Mouse (Mus musculus) MN1 (cell line): Measurements from ENCODE around the gene Rnf4.

Experiments used
- DNase-seq: peaks from one replicate; pipeline ENCODE4 v3.0.0-alpha.2; 2016; ENCODE audit warnings: low spot score

Gene Rnf4

DNA sequence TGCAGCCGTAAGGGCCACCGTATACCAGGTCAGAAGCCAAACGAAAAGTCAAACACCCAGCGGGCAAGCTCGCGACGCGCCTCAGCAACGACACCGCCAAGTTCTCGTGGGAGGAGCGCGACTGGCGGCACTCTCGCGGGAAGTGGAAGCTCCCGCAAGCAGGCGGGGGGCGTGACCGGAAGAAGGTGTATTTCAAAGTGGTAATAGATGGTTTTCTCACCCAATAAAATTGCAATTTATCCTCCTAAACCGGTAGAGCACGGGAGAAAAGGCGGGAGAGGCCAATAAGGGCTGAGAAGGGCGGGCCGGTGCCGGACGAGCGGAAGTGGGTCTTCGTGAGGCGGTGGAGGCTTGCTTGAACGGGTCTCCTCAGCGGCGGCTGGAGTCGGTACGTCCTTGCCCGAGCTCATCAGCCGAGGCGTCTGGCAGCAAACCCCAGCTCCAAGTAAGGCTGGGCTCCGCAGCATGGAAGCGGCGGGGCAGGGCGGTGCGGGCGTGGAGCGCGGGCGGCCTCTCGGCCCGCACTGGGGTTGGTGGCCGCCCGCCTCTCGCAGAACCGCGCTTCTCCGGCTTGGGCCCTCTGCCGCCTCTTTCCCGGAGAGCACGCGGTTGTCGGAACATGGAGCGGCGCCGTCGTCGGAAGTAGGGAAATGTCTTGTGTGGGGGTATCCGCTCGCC, at the start of gene Rnf4:
Gene Rnf4, plus strand, starts transcription at position 193 of the 678 bp plus-strand sequence.
- peak; percentile 100 for DNase-seq

DNA sequence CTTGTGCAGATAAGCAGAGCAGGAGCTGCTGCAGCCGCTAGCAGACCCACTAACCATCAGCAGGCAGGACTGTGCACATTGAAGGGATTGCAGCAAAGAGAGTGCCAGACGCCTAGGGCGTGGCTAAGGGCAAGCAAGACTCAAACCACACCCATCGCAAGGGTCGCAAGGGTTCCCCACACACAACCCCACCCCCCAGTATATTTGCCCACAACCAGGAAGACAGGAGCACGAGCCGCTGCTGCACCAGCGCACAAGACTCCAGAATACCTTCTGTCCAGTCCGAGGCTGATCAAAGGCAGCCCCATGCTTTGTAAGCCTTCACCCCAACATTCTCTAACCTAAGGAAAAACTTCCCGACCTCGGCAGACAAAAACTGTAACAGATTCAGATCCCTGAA, 49.6 kb upstream of the Rnf4 start:
- DNase-seq, result no peak

DNA sequence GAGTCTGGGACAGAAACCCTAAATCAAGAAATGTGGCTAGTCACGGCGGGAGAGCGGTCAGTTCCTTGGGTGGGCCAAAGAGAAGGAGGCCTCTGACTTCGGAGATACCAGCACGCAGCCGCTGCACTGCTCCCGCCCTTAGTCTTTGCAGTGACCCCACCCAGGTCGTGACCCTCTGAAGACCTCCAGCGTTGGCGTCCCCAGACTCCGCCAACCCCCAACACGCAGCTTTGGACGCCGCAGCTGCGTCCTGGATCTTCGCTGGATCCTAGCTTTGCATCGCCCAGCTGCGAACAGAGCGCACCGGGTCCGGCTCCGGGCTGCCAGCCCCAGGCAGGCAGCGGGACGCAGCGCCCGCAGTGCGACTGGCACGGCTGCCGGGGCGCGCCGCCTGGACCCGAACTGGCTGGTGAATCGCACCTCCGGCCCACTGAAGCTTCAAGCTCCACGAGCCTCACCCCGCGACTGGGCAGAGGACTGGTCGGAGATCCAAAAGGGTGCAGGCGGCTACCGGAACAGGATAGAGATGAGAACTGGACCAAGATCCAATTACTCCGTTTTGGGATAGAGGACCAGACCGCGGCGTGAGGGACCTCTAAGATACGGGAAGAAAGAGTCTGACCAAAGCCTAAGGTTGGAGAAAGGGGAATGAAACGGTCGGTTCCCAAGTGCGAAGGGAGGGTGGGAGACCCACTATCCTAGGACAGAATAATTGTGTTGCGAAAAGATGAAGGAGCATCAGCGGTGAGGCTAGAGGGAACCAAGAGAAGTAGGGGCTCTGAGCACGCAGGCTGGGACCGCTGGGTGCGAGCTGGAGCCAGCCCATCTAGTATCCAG, 48.9 kb upstream of the Rnf4 start:
- peak; percentile 33 for DNase-seq

DNA sequence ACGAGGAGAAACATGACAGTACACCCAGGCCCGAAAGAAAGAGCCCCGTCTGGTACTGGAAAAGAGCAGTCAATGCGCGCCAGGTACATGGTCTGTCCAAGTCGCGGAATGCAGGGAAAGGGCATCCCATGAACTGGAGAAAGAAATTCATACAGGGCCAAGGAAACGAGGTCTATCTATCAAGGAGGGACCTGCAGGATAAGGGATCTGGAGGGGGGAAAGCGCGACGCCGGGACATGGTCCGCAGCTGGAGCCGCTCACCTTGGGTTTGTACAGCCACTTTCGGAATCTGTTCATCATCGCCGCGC, 48.3 kb upstream of the Rnf4 start:
- DNase-seq, result no peak

DNA sequence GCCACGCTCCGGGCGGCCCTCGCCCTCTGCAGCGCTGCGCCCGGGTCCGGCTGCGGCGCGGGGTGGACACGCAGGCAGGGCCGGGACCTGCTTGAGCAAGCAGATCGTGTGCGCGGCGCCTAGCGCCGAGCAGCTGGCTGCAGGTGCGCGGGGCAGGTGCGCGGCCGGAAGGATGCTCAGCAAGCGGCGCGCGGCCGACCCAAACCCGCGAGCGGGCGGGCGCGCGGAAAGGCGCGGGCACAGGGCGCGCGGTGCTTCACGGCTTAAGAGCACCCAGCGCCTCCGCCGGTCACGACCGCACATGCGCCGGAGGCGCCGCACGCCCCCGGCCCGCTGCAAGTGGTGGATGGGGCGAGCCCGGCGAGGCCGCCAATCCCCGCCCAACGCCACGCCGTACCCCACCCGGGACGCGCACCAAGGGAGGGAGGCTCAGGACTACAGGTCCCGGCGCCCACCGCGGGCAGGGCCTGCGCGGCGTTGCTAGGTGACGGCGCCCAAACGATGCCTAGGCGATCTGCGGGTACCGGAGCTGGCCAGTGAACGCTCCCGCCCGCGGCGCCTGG, 47.9 kb upstream of the Rnf4 start, which contains the start of the genes Zfyve28 and Cfap99:
Gene Zfyve28, minus strand, starts transcription at position 296 of the 563 bp plus-strand sequence.
Gene Cfap99, plus strand, starts transcription at position 447 of the 563 bp plus-strand sequence.
- peak; percentile 90 for DNase-seq

DNA sequence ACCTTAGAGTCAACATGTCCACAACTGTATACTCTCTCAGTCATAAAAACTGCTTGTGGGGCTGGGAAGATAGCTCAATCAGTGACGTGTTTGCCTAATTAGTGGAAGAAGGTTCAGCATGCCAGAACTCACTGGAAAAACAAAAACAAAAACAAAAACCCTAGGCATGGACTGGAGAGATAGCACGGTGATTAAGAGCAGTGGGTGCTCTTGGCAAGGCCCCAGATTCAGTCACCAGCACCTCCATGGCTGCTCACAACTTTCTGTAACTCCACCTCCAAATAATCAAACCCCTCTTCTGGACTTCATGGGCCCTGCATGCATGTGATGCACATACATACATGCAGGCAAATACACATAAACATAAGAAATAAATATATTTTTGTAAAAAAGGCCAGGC, 46.8 kb upstream of the Rnf4 start:
- no peak for DNase-seq

DNA sequence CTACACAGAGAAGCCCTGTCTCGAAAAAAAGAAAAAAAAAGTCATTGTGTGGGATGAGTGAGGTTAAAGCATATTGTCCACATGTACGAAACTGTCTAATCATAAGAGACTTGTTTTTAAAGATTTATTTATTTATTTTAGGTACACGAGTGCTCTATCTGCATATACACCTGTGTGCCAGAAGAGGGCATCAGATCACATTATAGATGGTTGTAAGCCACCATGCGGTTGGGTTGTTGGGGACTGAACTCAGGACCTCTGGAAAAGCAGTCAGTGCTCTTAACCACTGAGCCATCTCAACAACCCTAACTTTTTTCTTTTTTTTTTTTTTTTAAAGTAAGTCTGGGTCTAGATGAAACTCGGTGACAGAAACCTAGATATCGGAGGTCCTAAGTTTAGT, 42.7 kb upstream of the Rnf4 start:
- DNase-seq, result no peak

DNA sequence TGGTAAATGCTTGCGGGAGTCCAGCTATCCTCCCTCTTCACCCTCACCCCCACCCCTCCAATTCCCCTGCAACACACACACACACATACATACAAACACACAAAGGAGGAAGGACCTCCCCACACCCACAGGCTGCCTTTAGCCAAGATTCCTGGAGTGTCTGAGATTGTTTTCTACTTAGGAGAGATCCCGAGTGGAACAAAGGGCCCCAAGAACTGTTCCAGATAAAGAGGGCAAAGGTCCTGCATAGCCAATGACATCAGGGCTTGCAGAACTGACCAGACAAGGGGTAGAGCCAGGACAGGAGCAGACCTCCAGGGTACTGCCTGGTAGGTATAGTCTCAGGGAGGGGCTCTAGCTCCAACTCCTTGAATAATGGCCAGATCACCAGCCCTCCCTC, 41.4 kb upstream of the Rnf4 start:
- DNase-seq, result no peak

DNA sequence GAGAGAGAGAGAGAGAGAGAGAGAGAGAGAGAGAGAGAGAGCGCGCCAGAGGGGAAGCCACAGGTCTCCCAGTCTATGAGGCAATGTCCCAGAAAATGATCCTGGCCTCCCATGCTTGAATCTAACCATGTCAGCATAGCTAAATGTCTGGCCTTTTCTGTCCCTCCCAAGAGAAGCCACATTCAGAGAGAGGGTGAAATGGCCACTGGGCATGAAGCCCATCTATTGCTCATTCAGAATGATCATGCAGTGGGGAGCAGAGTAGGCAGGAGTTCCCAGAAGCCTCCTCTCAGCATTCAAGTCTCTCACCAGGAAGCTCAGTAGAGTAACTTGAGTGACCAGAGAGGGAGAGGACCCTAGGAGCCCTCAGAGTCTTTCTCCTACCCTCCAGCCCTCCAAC, 40.9 kb upstream of the Rnf4 start:
- peak; percentile 19 for DNase-seq

DNA sequence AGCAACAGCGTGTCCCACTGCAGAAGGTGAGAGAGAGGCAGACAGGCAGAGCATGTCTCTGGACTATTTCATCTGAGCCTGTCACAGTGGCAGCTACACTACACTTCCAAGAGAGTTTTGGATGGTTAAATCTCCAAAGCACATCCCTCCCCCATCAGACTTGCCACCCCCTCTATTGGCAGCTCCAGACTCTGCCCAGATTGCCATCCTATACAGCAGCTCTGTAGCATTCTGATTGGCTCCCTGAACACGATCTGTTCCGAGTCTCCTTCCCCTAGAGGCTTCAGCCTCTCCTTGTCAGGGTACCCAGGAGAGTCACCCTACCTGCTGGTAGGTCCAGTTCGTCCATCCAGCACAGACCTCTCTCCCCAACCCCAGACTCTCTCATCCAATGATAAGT, 38.0 kb upstream of the Rnf4 start:
- DNase-seq, result no peak

DNA sequence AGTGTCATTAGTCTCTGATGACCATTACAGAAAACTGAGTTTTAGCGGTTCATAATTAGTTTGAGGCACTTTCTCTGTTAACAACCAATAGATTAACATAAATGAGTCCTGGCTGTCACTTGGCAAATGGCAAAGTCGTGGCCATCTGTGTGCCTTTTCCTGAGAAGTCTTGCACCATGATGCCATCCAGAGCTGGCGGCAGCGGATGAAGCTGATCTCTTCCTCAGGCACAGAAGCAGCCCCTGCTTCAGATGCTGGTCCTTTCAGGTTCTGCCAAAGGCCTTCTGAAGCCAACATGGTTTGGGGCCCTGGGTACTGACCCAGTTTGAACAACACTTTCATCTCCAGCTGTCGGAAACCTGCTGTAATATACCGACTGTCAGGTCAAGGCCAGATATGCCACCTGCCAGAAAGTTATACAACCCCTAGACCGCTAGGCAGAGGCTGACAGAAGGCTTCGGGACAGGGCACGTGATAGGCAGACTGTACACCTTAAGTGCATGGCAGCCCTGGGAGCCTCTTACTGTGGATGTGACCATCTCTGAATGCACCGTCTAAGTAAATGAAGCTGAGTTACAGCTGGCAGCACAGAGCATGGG, 37.1 kb upstream of the Rnf4 start:
- DNase-seq, result no peak

DNA sequence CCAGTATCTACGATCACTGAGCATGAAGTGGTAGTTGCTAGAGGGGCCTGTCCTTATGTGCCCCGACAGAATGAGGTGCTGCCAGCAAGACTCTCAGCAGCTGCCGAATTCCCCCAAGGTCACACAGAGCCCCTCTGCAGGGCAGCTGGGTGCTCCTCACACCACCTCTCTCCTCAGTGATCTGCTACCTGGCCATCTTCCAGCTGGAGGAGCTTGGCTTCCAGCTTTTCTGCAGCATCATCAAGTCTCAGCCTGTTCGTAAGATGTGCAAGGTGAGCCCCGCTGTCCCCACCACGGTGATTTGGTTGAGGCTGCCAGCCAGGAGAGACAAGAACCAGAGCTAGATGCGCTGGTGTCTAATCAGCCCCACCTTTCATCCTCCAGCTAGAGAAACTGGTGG, 33.7 kb upstream of the Rnf4 start:
- no peak for DNase-seq

DNA sequence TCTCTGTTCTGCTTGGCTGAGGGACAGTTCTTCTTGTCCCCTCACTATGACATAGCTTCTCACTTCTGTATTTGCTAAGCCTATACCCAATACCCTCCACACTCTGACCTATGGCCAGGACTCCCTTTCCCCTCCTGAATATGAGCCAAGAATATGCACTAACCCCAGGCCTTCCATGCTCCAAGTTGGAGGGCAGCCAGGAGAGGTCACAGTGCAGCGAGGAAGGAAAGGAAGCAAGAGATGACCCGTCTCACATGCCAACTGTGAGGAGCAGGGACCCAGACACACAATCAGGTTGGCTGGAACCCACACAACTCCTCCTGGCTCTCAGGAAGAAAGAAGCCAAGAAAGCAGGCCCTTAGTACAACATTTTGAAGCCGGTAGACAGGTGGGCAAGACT, 27.1 kb upstream of the Rnf4 start:
- no peak for DNase-seq

DNA sequence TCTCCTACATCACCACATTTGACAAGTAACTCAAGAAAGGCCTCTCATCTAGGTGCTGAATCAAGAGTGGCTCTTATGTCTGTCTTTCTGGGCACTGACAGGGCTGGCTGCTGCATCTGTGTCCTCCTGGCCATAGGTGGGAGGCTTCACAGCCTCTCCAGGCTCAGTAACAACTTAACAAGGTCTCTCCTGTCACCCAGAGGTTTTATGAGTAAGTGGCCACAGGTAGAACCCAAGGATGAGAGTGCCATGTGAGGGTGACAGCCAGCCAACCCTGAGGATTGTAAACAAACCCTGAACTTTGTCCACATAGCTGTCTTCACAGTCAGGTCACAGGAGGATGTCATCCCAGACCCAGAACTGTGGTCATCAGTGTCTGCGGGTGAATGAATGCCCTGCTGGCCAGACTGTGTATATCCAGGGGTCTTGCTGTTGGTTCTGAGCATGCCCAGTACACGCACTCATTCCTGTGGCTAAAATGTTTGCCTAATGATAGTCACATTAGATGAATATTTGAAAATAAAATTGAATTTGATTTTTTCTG, 16.5 kb upstream of the Rnf4 start:
- no peak for DNase-seq

DNA sequence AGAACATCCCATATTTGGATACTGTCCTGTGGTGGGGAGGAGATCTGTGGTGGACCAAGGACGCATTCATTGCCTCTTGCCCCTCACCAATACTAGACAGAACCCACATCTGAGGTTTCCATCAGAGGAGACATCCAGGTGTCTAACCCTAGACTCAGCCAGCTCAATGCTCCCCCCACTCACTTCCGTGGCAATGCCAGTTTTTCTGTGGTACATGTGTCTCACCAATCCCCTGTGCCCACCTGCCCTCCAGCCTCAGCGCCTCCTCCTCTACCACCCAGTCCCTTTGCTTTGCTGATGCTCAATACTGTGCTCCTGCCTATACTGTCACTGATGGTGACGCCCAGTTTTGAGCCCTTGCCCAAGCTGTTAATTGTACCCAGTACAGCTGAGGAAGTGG, 14.9 kb upstream of the Rnf4 start:
- DNase-seq, result no peak

DNA sequence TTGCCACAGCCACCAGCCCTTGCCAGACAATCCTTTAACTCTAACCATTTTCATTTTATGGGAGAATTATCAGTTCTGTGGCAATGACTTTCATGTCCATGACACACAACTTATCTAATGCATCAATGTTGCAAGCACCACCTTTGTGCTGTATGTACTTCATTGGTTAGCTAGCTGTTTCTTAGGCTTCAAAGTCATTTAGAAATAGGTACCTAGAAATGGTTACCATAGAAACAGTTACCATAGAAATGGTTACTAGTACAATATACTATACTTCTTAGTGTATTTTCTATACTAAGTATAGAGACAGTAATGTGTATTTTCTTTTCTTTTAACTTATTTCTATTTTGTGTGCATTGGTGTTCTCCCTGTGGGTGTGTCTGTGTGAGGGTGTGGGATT, 10.8 kb upstream of the Rnf4 start:
- DNase-seq, result no peak

DNA sequence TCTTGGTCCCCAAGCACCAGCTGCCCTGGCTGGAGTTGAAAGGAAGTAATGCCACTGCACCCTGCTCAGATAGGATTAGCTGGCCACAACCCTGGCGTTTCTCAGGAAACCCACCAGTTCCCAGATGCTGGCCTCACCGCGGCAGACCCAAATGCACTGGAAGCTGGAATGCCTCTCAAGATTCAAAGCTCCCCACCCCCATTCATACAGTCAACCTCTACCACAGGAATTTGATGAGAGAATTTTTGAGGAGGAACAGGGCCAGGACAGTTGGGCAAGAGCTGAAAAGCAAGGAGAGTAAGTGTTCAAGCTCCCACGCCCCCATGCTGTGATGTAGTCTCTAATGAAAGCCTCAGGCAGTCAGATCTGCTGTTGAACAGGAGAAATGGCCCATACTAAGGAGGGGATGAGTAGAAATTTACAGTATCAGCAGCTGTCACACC, 9.8 kb upstream of the Rnf4 start:
- DNase-seq, result peak; percentile 25

DNA sequence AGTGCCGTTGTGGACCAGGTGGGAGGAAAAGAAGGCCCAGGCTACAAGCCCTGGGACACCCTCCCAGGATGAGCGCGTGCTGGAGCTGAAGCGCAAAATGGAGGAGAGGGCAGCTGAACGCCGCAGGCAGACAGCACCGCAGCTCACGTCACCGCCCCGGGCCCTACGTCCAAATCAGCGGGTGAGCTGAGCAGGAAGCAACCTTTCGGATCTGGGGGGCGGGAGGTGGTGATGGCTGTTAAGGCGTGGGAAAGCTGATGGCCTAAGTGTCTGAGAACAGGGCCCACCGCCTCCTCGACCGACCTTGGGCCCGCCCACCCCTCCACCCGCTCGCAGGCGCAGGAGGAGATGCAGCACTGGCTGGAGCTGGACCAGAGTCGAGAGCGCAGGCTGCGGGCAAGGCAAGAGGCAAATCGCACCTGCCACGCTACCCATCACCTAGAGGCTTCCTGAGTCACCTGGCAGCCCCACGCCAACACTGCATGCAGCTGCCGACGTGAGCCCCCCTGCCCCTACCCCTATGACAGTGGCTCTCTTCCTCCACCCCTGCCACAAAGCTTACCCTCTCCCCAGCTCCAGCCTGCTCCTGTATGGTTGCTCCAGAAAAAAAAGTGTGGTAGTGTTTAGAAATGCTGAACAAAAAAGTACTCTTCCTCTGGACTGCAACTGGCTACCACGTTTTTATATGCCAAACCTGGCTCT, 9.1 kb upstream of the Rnf4 start:
- DNase-seq, result peak; percentile 36

DNA sequence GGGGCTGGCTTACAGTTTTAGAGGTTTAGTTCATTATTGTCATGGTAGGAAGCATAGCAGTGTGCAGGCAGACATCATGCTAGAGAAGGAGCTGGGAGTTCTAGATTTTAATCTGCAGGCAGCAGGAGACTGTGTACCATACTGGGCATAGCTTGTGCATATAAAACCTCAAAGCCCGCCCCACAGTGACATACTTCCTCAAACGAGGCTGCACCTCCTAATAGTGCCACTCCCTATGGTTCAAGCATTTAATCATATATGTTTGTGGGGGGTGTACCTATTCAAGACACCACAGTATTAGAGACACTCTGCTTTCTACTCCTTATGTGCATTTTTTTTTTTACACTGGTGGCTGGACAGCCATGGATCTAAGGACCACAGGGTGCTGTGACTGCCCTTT, 6.0 kb upstream of the Rnf4 start:
- no peak for DNase-seq

DNA sequence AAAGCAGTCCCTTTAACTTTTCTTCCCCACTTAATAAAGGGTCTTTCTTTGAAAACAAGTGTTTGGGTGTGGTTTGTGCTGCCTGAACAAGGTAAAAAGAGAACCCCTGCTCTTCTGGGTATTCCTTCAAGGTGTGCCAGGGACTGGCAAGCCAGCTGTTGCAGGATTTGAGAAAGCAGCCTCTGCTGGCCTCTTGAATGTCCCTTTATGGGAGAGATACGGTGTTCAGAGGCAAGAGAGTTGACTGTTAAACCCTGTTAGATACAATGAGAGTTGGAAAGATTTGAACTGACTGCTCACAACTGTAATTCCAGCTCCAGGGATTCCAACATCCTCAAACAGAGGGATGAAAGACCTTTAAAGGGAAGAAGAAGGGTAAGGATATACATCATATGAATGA, 2.0 kb upstream of the Rnf4 start:
- DNase-seq, result no peak

DNA sequence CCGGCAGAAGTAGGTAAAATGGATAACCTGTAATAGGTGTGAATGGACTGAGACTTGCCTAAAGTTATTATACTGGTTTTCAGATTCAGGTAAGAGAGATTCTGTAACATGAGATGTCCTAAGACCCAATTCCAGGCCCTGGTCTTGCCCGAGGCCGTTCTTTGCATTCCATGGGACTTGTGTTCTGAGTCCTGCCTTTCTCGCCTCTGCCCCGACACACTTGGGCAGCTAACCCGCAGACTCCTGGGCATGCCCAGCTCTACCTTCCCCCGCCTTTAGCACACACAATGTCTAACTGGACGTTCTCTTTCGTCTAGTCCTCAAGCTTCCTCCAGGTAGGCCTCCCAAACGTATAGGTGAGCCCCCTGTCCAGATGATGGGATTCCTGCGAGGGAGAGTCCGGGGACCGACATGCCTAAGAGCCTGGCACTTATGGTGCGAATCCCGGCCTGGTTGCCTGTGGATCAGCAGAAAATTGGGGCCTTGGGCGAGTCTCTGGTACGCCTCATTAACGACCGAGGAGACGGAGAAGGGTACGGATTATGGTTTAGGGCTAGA, 471 bp upstream of the Rnf4 start:
- peak; percentile 54 for DNase-seq
